Mouse (Mus musculus) stomach, embryonic 14.5 days (tissue): Measurements from ENCODE around the gene Lca5. TPM values are rescaled to one million over a fixed set of nuclear protein-coding genes. Genes with fewer than 3 reads are reported as not detected.

Experiments used
- ATAC-seq: fragments of 200-750 bp; cut with Nextera tagmentation; 2 replicates; pipeline ENCODE4 v1.8.0; 2017; ENCODE audit warnings: low read depth, moderate TSS enrichment; ENCODE audit not compliant: insufficient number of reproducible peaks, insufficient read depth, low FRiP score
- H3K27ac ChIP-seq: fragments of 300-500 bp; sonication (generic); 2 replicates; pipeline ENCODE4 v1.5.1; 2014; ENCODE audit warnings: mild to moderate bottlenecking, low read length, moderate library complexity, mixed read lengths
- H3K27me3 ChIP-seq: fragments of 300-500 bp; sonication (generic); 2 replicates; pipeline ENCODE4 v1.6.1; 2014; ENCODE audit warnings: low read length, control low read depth, mixed read lengths; ENCODE audit not compliant: control insufficient read depth, insufficient read depth
- H3K36me3 ChIP-seq: fragments of 300-500 bp; sonication (generic); 2 replicates; pipeline ENCODE4 v1.6.1; 2014; ENCODE audit warnings: mild to moderate bottlenecking, control low read depth, low read length, moderate library complexity, mixed read lengths; ENCODE audit not compliant: control insufficient read depth, insufficient read depth
- H3K4me1 ChIP-seq: fragments of 300-500 bp; sonication (generic); 2 replicates; pipeline ENCODE4 v1.6.1; 2014; ENCODE audit warnings: low read length, control low read depth, mixed read lengths; ENCODE audit not compliant: control insufficient read depth, insufficient read depth
- H3K4me2 ChIP-seq: fragments of 300-500 bp; sonication (generic); replicated peaks from 2 replicates; pipeline ENCODE4 v1.6.1; 2014; ENCODE audit warnings: low read depth, low read length, control low read depth
- H3K4me3 ChIP-seq: fragments of 300-500 bp; sonication (generic); 2 replicates; pipeline ENCODE4 v1.5.1; 2014; ENCODE audit warnings: low read depth, low read length, control low read depth
- H3K9ac ChIP-seq: fragments of 300-500 bp; sonication (generic); replicated peaks from 2 replicates; pipeline ENCODE4 v1.6.1; 2014; ENCODE audit warnings: low read depth, mild to moderate bottlenecking, control low read depth, low read length, moderate library complexity, mixed read lengths
- H3K9me3 ChIP-seq: fragments of 300-500 bp; sonication (generic); 2 replicates; pipeline ENCODE4 v1.6.1; 2016; ENCODE audit warnings: low read depth, low read length, control low read depth; ENCODE audit not compliant: control insufficient read depth
- WGBS: fragments of 180-500 bp; shearing (Covaris S2); extraction: QIAGEN DNeasy Blood & Tissue Kit; methylation state at CpG from one replicate; pipeline ENCODE4 v1.1.7; 2014; 5-methylcytosine and 5-hydroxymethylcytosine counted together
- polyA plus RNA-seq: library from polyadenylated mRNA; unstranded; fragments of >200 nt; fragmentation: Nextera tagmentation; extraction: Ambion mirVana; gene quantifications from 2 replicates; pipeline ENCODE4 v1.2.1, GENCODE M21; 2014

The Lca5 gene
- polyA plus RNA-seq, 1 experiment from 2014 or later = 29.7 TPM

DNA sequence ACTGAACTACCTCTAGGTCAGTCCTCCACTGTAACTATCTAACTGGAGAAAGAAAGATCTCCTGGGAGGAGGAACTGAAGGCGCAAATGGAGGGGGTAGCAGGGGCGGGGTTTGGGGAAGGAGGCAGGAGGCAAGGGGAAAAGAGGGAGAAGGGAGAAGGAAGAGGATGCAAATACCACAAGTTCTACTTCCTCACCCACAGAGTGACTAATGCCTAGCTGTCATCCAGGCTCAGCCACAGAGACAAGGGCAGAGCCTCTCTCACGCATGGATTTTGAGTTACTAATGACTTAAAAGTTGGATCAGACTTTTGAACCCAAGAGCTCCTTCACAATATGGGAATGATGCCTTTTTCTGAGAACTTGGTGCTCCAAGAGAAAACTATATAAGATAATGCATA is 40.1 kb downstream of the Lca5 start:
- 49% methylated on average over 3 of the region's 3 CpGs for WGBS
- H3K9me3 ChIP-seq = no peaks in the 10 kb centered on the region
- peaks cover 3% of the 10 kb centered on the region; the same call in 1 of the 2 replicates for H3K36me3 ChIP-seq
- H3K27me3 ChIP-seq = no peaks in the 10 kb centered on the region
- no peak overlapping the region for H3K27ac ChIP-seq
- H3K4me1 ChIP-seq = no peaks in the 10 kb centered on the region
- no peak overlapping the region for H3K4me3 ChIP-seq
- H3K9ac ChIP-seq = no peak overlapping the region
- ATAC-seq = no peak
- H3K4me2 ChIP-seq = no peak overlapping the region

DNA sequence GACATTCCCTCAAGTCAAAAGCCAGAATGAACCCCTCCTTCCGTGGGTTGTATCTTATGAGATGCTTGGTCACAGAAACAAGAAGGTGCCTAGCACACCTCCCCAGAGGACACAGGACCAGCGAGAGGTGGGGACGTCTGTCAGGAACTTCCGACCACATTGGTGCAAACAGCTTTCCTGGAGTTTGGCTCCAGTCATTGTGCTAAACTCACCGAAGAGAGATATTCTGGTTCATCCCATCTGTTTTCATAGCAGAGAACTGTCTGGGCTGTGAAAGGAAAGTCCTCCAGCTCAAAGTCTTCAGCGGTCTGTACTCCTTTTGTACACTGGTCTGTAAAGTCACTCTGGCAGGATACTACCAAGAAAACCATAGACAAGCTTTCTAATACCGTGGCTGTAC is 41.5 kb downstream of the Lca5 start:
- 93% methylated on average over 7 of the region's 7 CpGs for WGBS

DNA sequence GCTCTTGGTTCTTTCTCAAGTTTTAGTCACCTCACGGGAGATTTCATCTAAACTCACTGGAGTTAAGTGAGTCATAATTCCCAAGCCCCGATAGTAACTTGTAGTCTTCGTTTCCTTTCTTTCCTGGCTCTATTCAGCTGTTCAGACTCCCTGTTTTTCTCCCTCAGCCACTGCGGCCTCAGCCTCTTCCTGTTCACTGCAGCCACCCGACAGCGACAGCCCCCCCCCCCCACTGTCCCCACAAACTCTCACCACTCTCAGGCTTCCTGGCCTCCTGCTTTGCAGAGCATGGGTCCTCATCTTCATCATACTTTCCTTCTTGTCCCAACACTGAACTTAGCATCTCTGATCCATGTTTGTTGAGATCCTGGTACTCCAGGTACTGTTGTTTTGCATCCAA is 42.7 kb downstream of the Lca5 start:
- 61% methylated on average over 6 of the region's 6 CpGs for WGBS
- Histone ChIP-seq H3K36me3 (peaks cover 7% of the 10 kb centered on the region), H3K27ac (no peak overlapping the region), H3K9ac (no peak overlapping the region), H3K9me3 (no peaks in the 10 kb centered on the region), H3K4me2 (no peak overlapping the region), H3K4me1 (no peaks in the 10 kb centered on the region), H3K4me3 (no peak overlapping the region), H3K27me3 (no peaks in the 10 kb centered on the region)
- no peak for ATAC-seq

More for the DNA sequence above, 41.5 kb downstream of the Lca5 start:
- no peaks in the 10 kb centered on the region for H3K4me1 ChIP-seq
- no peak overlapping the region for H3K4me3 ChIP-seq
- no peak overlapping the region for H3K27ac ChIP-seq
- H3K36me3 ChIP-seq = peaks cover 5% of the 10 kb centered on the region
- H3K9me3 ChIP-seq = no peaks in the 10 kb centered on the region
- H3K4me2 ChIP-seq = no peak overlapping the region
- ATAC-seq = no peak
- H3K9ac ChIP-seq = no peak overlapping the region
- H3K27me3 ChIP-seq = no peaks in the 10 kb centered on the region

DNA sequence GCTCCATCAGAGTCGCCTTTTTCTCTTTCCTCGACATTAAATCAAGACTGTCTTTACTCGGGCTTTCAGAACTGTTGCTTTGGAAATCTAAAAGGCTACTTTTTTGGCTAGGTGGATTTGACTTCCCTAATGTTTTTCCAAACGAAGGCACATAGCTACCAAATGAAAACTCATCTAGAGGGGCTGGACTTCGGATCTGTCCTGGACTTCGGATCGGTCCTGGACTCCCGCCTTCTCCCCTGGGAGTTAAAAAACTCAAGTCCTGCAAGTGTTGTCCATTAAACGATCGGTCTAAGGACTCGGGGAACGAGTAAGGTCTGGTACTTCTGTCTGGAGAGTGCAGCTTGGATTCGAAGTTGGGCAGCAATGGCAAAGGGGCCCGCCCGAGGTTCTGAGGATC is 45.5 kb downstream of the Lca5 start:
- 91% methylated on average over 15 of the region's 15 CpGs for WGBS
- no peaks in the 10 kb centered on the region for H3K9me3 ChIP-seq
- H3K4me1 ChIP-seq = no peaks in the 10 kb centered on the region
- H3K9ac ChIP-seq = no peak overlapping the region
- no peak overlapping the region for H3K4me2 ChIP-seq
- no peak overlapping the region for H3K4me3 ChIP-seq
- no peak for ATAC-seq
- no peaks in the 10 kb centered on the region for H3K27me3 ChIP-seq
- H3K27ac ChIP-seq = no peak overlapping the region
- peaks cover 3% of the 10 kb centered on the region; the same call in 1 of the 2 replicates for H3K36me3 ChIP-seq

DNA sequence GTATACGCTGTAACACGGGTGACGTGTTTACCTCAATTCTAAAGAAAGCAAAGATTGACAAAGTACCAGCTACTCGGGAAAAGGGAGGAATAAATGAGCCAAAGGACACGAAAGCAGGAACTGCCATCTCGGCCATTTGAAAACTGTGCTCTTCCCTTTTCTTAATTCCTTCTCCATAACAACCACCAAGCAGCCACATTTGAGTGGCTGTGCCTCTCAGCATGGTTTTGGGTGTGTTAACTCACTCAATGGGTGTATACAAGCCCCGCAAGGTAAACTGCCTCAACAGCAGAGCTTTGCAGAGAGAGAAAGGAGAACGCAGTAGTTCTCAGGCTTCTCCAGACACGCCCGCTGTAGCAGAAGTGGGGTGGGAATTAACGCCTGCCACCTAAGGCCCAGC is 48.9 kb downstream of the Lca5 start:
- H3K4me1 ChIP-seq = no peaks in the 10 kb centered on the region
- no peak overlapping the region for H3K4me2 ChIP-seq
- H3K9me3 ChIP-seq = no peaks in the 10 kb centered on the region
- no peak overlapping the region for H3K4me3 ChIP-seq
- no peaks in the 10 kb centered on the region for H3K27me3 ChIP-seq
- 82% methylated on average over 11 of the region's 11 CpGs for WGBS
- no peak for ATAC-seq
- no peak overlapping the region for H3K27ac ChIP-seq
- no peak overlapping the region for H3K9ac ChIP-seq
- H3K36me3 ChIP-seq = peaks cover 3% of the 10 kb centered on the region; the same call in 1 of the 2 replicates

DNA sequence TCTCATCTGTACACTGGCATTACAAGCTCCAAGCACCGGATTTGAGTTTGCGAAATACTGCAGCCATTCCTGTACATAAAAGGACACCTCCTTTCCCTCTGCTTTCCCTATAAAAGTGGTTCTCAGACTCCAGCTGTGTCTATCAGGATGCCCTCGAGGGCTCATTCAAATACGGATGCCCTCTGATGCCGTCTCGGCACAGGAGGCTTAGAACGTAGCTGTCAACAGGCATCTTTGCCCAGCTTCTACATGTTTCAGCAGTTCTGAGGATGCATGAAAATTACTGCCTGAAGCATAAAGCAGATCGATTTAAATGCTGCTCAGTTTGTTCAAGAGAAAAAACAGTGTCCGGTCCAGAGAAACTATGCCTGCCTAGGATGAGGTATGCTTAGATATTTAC is 51.4 kb downstream of the Lca5 start:
- Histone ChIP-seq H3K9me3 (no peaks in the 10 kb centered on the region), H3K27ac (no peak overlapping the region), H3K36me3 (peaks cover 3% of the 10 kb centered on the region; the same call in 1 of the 2 replicates), H3K9ac (no peak overlapping the region), H3K4me3 (no peak overlapping the region), H3K4me2 (no peak overlapping the region), H3K4me1 (no peaks in the 10 kb centered on the region), H3K27me3 (no peaks in the 10 kb centered on the region)
- no peak for ATAC-seq
- WGBS = 83% methylated on average over 9 of the region's 9 CpGs

DNA sequence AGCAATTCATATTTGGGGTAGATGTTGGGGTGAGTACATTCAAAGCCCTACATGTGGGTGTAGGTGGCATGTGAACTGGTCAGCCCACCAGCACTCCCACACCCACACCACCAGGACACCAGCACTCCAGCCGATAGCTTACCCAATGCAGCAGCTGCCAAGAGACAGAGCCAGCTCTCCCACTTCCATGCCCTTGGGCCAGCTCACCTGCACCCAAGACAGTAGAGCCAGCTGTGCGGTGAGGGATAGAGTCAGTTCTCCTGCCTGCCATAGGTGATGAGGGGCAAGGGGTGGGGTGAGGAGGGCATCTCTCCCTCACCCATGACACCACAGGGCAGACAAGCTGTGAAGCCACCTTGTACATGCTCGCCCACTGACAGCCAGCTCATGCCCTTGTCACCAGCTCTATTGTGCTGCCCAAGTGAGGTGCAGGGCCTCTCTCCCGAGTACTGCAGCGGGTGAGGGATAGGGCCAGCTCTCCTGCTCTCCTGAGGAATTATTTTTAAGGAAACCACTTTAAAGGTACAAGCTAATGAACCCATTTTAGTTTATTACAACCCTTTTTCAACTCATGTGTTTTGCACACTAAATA is 54.6 kb downstream of the Lca5 start:
- no peak overlapping the region for H3K27ac ChIP-seq

DNA sequence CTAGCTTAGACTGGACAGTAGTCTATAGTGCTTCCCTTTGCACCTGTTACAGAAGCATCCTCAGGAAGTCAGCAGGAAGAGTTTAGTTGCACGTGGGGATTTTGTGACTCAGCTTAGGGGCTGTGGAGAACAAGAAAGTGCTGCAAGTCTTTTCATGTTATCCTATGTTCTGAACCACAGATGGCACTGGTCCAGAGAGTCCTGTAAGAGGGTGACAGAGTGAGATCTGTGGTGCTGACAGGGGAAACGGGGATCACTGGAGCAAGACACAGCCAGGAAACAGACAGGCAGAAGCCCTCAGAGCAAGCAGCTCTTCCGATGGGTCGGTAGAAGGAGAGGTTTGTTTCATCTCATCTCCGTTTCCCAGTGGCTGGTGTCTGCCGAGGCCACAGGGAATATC is 55.6 kb downstream of the Lca5 start:
- Histone ChIP-seq H3K27ac (no peak overlapping the region), H3K27me3 (no peaks in the 10 kb centered on the region), H3K36me3 (no peaks in the 10 kb centered on the region), H3K9me3 (no peaks in the 10 kb centered on the region), H3K9ac (no peak overlapping the region), H3K4me2 (no peak overlapping the region), H3K4me1 (no peaks in the 10 kb centered on the region), H3K4me3 (no peak overlapping the region)
- 75% methylated on average over 6 of the region's 6 CpGs for WGBS
- no peak for ATAC-seq

More for the DNA sequence above, 54.6 kb downstream of the Lca5 start:
- 87% methylated on average over 5 of the region's 5 CpGs for WGBS
- H3K4me3 ChIP-seq = no peak overlapping the region
- no peak overlapping the region for H3K4me2 ChIP-seq
- H3K9ac ChIP-seq = no peak overlapping the region
- H3K36me3 ChIP-seq = no peaks in the 10 kb centered on the region
- no peak for ATAC-seq
- no peaks in the 10 kb centered on the region for H3K27me3 ChIP-seq
- no peaks in the 10 kb centered on the region for H3K9me3 ChIP-seq
- H3K4me1 ChIP-seq = no peaks in the 10 kb centered on the region

DNA sequence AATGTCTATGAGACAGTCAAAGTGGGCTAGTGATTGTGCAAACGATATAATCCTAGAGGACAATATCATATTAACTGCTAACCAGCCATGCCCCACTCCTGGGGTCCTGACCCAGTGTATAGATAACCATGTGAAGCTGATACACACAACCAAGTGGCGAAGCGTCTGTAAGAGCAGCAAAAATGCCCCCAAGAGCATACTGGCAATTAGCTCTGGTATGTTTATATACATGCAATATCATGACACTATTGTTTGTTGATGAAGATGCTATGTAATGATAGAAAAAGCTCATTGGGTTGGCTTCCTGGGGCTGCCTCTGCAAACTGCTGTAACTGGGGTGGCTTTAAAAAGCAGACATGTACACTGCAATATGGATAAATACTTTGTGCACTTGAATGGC is 57.7 kb downstream of the Lca5 start:
- WGBS = 71% methylated on average over 3 of the region's 3 CpGs
- Histone ChIP-seq H3K36me3 (no peaks in the 10 kb centered on the region), H3K9ac (no peak overlapping the region)

More for the DNA sequence above, 57.7 kb downstream of the Lca5 start:
- Histone ChIP-seq H3K4me1 (no peaks in the 10 kb centered on the region), H3K4me3 (no peak overlapping the region), H3K27me3 (no peaks in the 10 kb centered on the region), H3K27ac (no peak overlapping the region), H3K9me3 (no peaks in the 10 kb centered on the region), H3K4me2 (no peak overlapping the region)
- no peak for ATAC-seq
